Mouse (Mus musculus): ENCODE results near the gene Ccdc40. TPM values are rescaled to one million over a fixed set of nuclear protein-coding genes. Genes with fewer than 3 reads are reported as not detected.
"Not testable (repeated sequence)": the region's sequence is repeated elsewhere in the genome, so short reads cannot be mapped to it uniquely, and the experiment has no call there.

Ccdc40 gene
- total RNA-seq, 2 experiments from 2014 or later: 1.1 to 1.8 TPM

GRCm38 (mm10) chr11:119225634-119226033 is 2.7 kb upstream of the Ccdc40 start:
- no peak for DNase-seq (ENCODE audit: low spot score in 2 of 2)
- intact Hi-C loops (cut with DNase I): no loop called here

- intact Hi-C loops (cut with DNase I): no loop called here
- no peak for DNase-seq (ENCODE audit: low spot score in 2 of 2)
These were observed 781 bp upstream of the Ccdc40 start for GRCm38 (mm10) chr11:119227591-119227990.

- DNase-seq (ENCODE audit: low spot score in 2 of 2): peak; percentile 70 to 75
- intact Hi-C loops (cut with DNase I): no loop called here
These were observed 664 bp downstream of the Ccdc40 start for GRCm38 (mm10) chr11:119228846-119229626.

- no peak for DNase-seq (ENCODE audit: low spot score in 2 of 2)
- intact Hi-C loops (cut with DNase I): no loop called here
These were observed 6.4 kb downstream of the Ccdc40 start for GRCm38 (mm10) chr11:119234770-119235169.

- intact Hi-C loops (cut with DNase I): no loop called here
- DNase-seq (ENCODE audit: low spot score in 2 of 2): peak; percentile 68 to 69
These were observed 7.2 kb downstream of the Ccdc40 start for GRCm38 (mm10) chr11:119235596-119235995.

GRCm38 (mm10) chr11:119236354-119236753 is 8.0 kb downstream of the Ccdc40 start:
- intact Hi-C loops (cut with DNase I): no loop called here
- DNase-seq (ENCODE audit: low spot score in 2 of 2): no peak

- intact Hi-C loops (cut with DNase I): no loop called here
- DNase-seq (ENCODE audit: low spot score in 2 of 2): no peak
These were observed 8.6 kb downstream of the Ccdc40 start for GRCm38 (mm10) chr11:119237007-119237406.

- no peak for DNase-seq (ENCODE audit: low spot score in 2 of 2)
- intact Hi-C loops (cut with DNase I): no loop called here
These were observed 9.4 kb downstream of the Ccdc40 start for GRCm38 (mm10) chr11:119237568-119238304.

- DNase-seq (ENCODE audit: low spot score in 2 of 2): no peak
These were observed 9.9 kb downstream of the Ccdc40 start for GRCm38 (mm10) chr11:119238305-119238721.

GRCm38 (mm10) chr11:119239480-119239879 is 11.1 kb downstream of the Ccdc40 start:
- DNase-seq (ENCODE audit: low spot score in 2 of 2): no peak
- intact Hi-C loops (cut with DNase I): no loop called here

More at GRCm38 (mm10) chr11:119238305-119238721, 9.9 kb downstream of the Ccdc40 start:
- intact Hi-C loops (cut with DNase I): no loop called here

GRCm38 (mm10) chr11:119245543-119245942 is 17.2 kb downstream of the Ccdc40 start:
- intact Hi-C loops (cut with DNase I): loop anchor here (5.0 kb wide), 1 partner anchor 43 kb away; no protein-coding TSS in a partner anchor
- DNase-seq (ENCODE audit: low spot score in 2 of 2): not testable (repeated sequence)

- intact Hi-C loops (cut with DNase I): loop anchor here (5.0 kb wide), 1 partner anchor 47 kb away; no protein-coding TSS in a partner anchor
- peak; percentile 60 to 63 for DNase-seq (ENCODE audit: low spot score in 2 of 2)
These were observed 20.6 kb downstream of the Ccdc40 start for GRCm38 (mm10) chr11:119249011-119249410.

GRCm38 (mm10) chr11:119250998-119251397 is 22.6 kb downstream of the Ccdc40 start:
- intact Hi-C loops (cut with DNase I): no loop called here
- DNase-seq (ENCODE audit: low spot score in 2 of 2): no peak

GRCm38 (mm10) chr11:119252854-119253541 is 24.6 kb downstream of the Ccdc40 start:
- intact Hi-C loops (cut with DNase I): no loop called here
- peak in 1 of 2 experiments; percentile 41 for DNase-seq (ENCODE audit: low spot score in 2 of 2)

GRCm38 (mm10) chr11:119256557-119256956 is 28.2 kb downstream of the Ccdc40 start:
- intact Hi-C loops (cut with DNase I); DNase-seq (ENCODE audit: low spot score in 2 of 2): not testable (repeated sequence)

- no peak for DNase-seq (ENCODE audit: low spot score in 2 of 2)
- intact Hi-C loops (cut with DNase I): no loop called here
These were observed 29.8 kb downstream of the Ccdc40 start for GRCm38 (mm10) chr11:119258216-119258571.

- intact Hi-C loops (cut with DNase I): no loop called here
- peak; percentile 64 to 66 for DNase-seq (ENCODE audit: low spot score in 2 of 2)
These were observed 30.4 kb downstream of the Ccdc40 start for GRCm38 (mm10) chr11:119258572-119259322.

- intact Hi-C loops (cut with DNase I): no loop called here
- DNase-seq (ENCODE audit: low spot score in 2 of 2): no peak
These were observed 31.6 kb downstream of the Ccdc40 start for GRCm38 (mm10) chr11:119259977-119260376.

GRCm38 (mm10) chr11:119264413-119264812 is 36.0 kb downstream of the Ccdc40 start:
- DNase-seq (ENCODE audit: low spot score in 2 of 2): no peak
- intact Hi-C loops (cut with DNase I): no loop called here

Data from left cerebral cortex, postnatal 14 days (tissue).